Mouse (Mus musculus) CH12.LX (cell line): ENCODE data around the gene Ikzf1.
A peak's percentile ranks its signal among the peaks of the same experiment; 100 is the strongest.

ENCODE experiments used
- BHLHE40 ChIP-seq: IDR thresholded peaks from 2 replicates; pipeline ENCODE4 v1.6.1; 2011; ENCODE audit warnings: mild to moderate bottlenecking, low read depth, low read length, improper control_type of control experiment
- CHD2 ChIP-seq: IDR thresholded peaks from 2 replicates; pipeline ENCODE4 v1.6.1; 2011; ENCODE audit warnings: low read length, improper control_type of control experiment
- CTCF ChIP-seq, 2 experiments: IDR thresholded peaks in 1 of 2; conservative IDR thresholded peaks in 1 of 2; 2 replicates each; pipeline ENCODE4 v1.5.1; 2011 to 2012; ENCODE audit warnings: low read depth in 2 of 2, low read length in 2 of 2, improper control_type of control experiment in 1 of 2, inconsistent platforms in 1 of 2, mild to moderate bottlenecking in 1 of 2, moderate library complexity in 1 of 2
- EP300 ChIP-seq: IDR thresholded peaks from 2 replicates; pipeline ENCODE4 v1.6.1; 2011; ENCODE audit warnings: low read length, improper control_type of control experiment
- KAT2A ChIP-seq: IDR thresholded peaks from 2 replicates; pipeline ENCODE4 v1.6.1; 2012; ENCODE audit warnings: low read length, improper control_type of control experiment, inconsistent platforms; ENCODE audit not compliant: insufficient replicate concordance
- NRF1 ChIP-seq: IDR thresholded peaks from 2 replicates; pipeline ENCODE4 v1.6.1; 2014; ENCODE audit warnings: low read depth, mild to moderate bottlenecking, inconsistent platforms, low read length, improper control_type of control experiment, moderate library complexity
- POLR2A ChIP-seq: IDR thresholded peaks from 2 replicates; pipeline ENCODE4 v1.6.1; 2011; ENCODE audit warnings: low read depth, mild to moderate bottlenecking, improper control_type of control experiment, low read length
- RCOR1 ChIP-seq: conservative IDR thresholded peaks from 2 replicates; pipeline ENCODE4 v1.6.1; 2012; ENCODE audit warnings: low read depth, mild to moderate bottlenecking, inconsistent platforms, low read length, improper control_type of control experiment
- SMC3 ChIP-seq: IDR thresholded peaks from 2 replicates; pipeline ENCODE4 v1.6.1; 2011; ENCODE audit warnings: low read depth, low read length, improper control_type of control experiment
- TBP ChIP-seq: conservative IDR thresholded peaks from 2 replicates; pipeline ENCODE4 v1.6.1; 2011; ENCODE audit warnings: low read depth, low read length, improper control_type of control experiment
- UBTF ChIP-seq: IDR thresholded peaks from 2 replicates; pipeline ENCODE4 v1.6.1; 2012; ENCODE audit warnings: low read depth, mild to moderate bottlenecking, inconsistent platforms, low read length, improper control_type of control experiment, moderate library complexity
- USF1 ChIP-seq: IDR thresholded peaks from 2 replicates; pipeline ENCODE4 v1.6.1; 2014; ENCODE audit warnings: low read depth, mild to moderate bottlenecking, inconsistent platforms, low read length, improper control_type of control experiment
- ZKSCAN1 ChIP-seq: IDR thresholded peaks from 2 replicates; pipeline ENCODE4 v1.6.1; 2012; ENCODE audit warnings: low read depth, inconsistent platforms, low read length, improper control_type of control experiment, borderline replicate concordance
- ZNF384 ChIP-seq: IDR thresholded peaks from 2 replicates; pipeline ENCODE4 v1.6.1; 2012; ENCODE audit warnings: low read depth, low read length, improper control_type of control experiment, inconsistent platforms

DNA sequence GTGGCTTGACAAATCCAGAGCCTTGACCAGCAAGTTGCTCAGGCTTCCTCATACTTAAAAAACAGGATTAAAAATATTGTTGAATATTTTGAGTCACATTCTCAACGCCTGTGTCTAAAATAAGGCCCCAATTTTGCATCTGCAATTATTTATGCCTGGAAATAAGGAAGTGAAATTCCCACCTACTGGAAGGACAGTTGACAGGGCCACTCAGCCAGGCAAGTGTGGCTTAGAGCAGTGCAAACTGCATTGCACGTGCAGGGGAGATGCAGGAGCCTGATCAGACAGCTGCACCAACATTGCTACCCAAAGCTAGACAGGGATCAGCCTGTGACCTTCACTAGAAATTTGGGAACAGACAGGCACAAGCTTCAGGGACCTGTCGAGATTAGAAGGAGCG lies 26.0 kb upstream of the Ikzf1 start:
- TF ChIP-seq POLR2A (no peak), TBP (no peak), BHLHE40 (peak; percentile 99), ZNF384 (no peak), EP300 (peak; percentile 92), CTCF (conservative IDR thresholded peaks at IDR 0.05 in 1 of 2, IDR thresholded peaks at IDR 0.05 in 1 of 2; ENCODE audit: low read depth in 2 of 2, low read length in 2 of 2) (no peak), UBTF (no peak), CHD2 (no peak), KAT2A (no peak), NRF1 (no peak), USF1 (no peak), SMC3 (peak; percentile 3; the same call in 1 of the 2 replicates), RCOR1 (no peak), ZKSCAN1 (no peak)
